Mouse (Mus musculus) E14TG2a.4 (cell line): Measurements from ENCODE around the gene Exosc6.

Experiments used
- CTCF ChIP-seq: conservative IDR thresholded peaks from 2 replicates; pipeline ENCODE4 v1.5.1; 2014; ENCODE audit warnings: low read length
- NANOG ChIP-seq: IDR thresholded peaks from 2 replicates; pipeline ENCODE4 v1.6.1; 2014; ENCODE audit warnings: borderline replicate concordance, low read length, mixed read lengths

DNA sequence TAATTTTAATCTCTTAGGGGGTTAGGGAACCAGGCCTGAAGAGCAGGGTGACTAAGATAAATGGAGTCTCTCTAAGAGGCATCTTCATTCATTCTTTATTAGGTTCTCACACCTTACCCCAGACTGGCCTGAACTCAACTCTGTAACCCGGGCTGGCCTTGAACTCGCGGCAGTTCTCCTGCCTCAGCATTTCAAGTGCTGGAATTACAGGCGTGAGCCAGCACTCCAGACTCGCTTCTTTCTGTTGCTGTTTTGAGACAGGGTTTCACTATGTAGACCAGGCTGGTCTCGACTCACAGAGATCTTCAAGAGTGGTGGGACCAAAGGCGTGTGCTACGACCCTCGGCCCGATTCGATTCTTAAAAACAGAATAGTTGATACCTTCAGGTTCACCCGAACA lies 21.9 kb upstream of the Exosc6 start:
- TF ChIP-seq CTCF: no peak
- no peak for TF ChIP-seq NANOG
